Mouse (Mus musculus) T-helper 17 cell (primary cell): ENCODE results near the gene Drd2.

ENCODE experiments used
- in situ Hi-C, 2 experiments: fragments of 300-600 bp; cut with MboI, MseI; formaldehyde crosslinking; loops; 1 replicate in 1 of 2; 2 replicates in 1 of 2; pipeline ENCODE4 v1.15.1; 2025; ENCODE audit warnings: high pct_unique_total_duplicates in 2 of 2

Drd2 gene

DNA sequence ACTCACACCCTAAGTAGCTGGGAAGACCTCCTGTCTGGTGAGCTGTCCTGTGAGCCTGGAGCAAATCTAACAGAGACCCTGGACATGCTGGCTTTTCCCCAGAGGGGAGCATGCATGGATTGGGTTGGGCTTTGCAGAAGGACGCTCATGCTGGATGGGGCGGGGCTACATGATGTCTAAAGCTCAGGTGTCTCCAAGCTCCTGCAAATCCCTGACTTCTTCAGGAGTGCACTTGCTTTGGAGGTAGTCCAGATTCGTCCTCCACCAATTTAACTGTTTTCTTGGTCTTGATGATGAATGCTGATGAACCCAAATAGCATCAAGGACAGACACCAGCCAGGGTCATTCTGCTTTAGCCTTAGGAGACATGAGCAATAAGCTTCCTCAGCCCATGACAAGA lies 110.1 kb downstream of the Drd2 start:
- in situ Hi-C loops = loop anchor here in 1 of 2 experiments (25.0 kb wide), 1 partner anchor 813 kb away; no protein-coding TSS in a partner anchor

DNA sequence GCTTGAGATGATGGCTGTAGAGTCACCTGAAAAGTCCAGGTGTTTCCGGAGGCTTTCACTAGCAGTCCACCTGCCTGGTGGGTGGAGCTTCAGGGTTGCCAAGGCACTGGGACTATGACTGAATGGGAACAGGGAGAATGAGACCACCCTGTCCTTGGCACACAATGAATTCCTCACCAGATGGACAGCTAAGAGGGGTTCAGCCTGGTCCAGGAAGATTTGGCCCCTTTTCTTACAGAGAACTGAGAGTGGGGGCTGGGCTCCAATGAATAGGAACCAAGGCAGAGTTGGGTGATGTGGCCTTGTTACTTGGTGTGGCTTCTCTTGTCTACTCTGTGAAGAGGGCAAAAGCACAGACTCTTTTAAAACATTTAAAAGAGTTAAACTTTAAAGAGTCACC lies 112.0 kb downstream of the Drd2 start:
- in situ Hi-C loops = loop anchor here in 1 of 2 experiments (25.0 kb wide), 1 partner anchor 815 kb away; no protein-coding TSS in a partner anchor

DNA sequence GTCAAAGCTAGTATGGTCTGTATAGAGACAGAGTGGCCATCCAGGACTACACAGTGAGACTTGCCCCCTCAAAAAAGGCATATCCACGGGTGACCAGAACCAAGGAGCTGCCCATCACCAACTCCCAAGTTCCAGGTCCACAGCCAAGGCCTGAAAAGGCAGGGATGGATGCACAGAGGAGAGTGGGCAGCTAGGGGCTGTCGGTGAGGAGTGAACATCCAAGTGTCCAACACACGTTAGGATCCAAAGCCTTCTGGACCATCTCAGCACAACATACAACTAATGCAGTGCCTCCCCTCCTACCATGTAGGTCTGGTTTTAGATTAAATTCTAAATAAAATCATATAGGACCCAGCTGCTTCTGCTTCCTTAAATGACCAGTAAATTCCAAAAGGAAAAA lies 115.7 kb downstream of the Drd2 start:
- in situ Hi-C loops = loop anchor here in 1 of 2 experiments (5.0 to 25.0 kb wide), 2 partner anchors 59 to 819 kb away; no protein-coding TSS in a partner anchor
